Mouse (Mus musculus): ENCODE measurements at regions not wholly inside any gene's neighbourhood (a gene's known extent, or its start where the extent isn't known, plus 50 kb on each side); places are given as distances from the start of the nearest gene placed in this dataset.
"Not testable (repeated sequence)": the region's sequence is repeated elsewhere in the genome, so short reads cannot be mapped to it uniquely, and the experiment has no call there.

DNA sequence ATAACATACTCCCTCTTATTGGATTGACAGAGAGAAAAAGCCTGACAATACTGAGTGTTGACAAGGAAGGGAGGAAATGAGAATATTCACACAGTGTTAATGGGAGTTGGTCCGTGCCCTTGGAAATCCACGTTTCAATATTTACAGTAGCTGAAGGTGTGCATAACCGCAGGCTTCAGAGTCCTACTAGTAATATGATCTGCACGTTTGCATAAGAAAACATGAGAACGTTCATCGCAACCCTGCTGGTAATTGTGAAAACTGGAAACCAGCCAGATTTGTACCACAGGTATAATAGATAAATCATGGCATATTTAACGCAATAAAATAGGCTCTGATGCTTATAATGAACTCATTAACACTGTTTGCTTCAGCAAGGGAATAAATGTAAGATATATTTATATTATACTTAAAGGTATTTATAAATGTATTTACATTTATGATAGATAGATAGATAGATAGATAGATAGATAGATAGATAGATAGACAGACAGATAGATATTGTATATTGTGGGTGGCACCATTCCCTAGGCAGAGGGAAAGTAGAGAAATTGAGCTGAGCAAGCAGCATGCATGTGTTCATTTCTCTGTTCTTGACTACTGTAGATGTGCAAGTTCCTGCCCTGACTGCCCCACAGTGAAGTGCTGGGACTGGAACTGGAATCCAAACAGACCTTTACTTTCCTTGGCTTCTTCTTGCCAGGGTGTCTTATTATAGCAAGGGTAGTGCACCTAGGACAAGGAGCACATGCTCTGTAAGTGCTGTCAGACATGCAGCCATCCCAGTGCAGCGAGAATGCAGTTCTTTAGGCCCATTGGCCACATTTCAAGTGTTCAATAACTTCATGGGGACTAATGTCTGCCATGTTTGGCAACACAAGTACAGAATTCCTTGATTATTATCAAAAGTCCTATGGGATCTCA lies 117.6 kb upstream of the Cpm start:
- no peak for DNase-seq

DNA sequence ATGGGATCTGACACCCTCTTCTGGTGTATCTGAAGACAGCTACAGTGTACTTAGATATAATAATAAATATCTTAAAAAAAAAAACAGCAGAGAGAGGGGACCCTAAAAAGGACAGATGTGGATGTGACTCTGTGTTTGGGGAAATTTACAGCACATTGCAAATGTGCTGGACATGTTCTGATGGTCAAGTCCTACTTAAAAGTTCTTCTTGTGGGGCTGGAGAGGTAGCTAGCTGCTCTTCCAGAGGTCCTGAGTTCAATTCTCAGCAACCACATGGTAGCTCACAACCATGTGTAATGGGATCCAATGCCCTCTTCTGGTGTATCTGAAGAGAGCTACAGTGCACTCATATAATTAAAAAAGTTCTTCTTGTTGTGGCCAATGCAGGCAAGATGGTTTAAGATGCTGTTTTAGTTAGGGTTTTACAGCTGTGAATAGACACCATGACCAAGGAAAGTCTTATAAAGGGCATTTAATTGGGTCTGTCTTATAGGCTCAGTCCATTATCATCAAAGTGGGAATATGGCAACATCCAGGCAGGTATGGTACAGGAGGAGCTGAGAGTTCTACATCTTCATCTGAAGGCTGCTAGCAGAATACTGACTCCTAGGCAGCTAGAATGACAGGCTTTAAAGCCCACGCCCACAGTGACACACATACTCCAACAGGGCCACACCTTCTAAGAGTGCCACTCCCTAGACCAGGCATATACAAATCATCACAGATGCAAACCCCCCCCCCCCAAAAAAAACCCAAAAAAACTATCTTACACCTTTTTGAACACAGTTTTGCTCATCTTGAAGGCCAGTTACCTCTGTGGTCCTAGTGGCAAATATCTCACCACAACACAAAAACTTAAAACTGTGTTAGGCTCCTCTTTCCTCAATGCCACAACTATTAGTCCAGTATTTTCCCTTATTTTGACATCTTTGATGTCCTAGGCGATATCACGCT lies 118.5 kb upstream of the Cpm start:
- no peak for DNase-seq

DNA sequence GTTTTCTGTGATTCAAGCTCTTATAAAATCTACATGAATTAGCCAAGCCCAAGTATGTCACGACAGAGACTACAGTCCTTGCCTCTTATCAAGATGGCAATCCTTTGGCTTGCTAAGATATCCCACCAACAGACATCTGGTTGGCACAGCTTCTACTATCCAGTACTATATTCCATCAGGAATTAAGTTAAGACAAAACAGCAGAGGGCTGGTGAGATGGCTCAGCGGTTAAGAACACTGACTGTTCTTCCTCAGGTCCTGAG lies 119.1 kb upstream of the Cpm start:
- no peak for DNase-seq

DNA sequence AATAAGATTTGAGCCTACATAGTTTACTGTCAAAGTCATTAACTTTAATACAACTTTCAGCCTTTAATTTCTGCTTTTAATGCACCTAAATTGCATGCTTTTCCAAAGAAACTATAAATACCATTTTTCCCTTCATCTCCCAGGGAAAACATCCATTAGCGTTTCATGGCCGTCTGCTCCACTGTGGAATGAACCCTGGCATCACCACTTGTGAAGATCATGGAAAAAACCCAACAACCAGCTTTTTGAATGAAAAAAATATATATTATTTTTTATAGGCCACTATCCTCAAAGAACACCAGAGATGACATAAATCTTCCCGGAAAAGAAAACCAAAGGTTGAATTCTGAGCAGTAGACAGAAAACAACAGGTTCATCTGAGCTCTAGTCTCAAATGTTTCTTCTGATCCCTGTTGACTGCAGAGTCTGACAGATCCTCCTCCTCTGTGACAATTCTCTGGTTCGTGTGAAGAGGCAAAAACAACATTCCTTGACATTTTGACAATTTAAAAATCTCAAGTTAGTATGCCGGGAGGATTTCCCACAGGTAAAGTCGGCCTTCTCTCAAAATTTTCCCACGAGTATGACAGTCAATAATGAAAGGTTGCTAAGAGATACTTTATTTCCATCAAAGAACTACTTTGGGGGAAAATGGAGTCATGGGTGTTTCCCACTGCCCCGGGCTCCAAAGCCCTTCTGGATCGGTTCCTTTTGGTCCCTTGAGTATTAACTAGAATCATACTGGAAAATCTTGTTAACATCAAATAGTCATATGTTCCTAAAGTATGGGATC lies 119.7 kb upstream of the Cpm start:
- DNase-seq = no peak

DNA sequence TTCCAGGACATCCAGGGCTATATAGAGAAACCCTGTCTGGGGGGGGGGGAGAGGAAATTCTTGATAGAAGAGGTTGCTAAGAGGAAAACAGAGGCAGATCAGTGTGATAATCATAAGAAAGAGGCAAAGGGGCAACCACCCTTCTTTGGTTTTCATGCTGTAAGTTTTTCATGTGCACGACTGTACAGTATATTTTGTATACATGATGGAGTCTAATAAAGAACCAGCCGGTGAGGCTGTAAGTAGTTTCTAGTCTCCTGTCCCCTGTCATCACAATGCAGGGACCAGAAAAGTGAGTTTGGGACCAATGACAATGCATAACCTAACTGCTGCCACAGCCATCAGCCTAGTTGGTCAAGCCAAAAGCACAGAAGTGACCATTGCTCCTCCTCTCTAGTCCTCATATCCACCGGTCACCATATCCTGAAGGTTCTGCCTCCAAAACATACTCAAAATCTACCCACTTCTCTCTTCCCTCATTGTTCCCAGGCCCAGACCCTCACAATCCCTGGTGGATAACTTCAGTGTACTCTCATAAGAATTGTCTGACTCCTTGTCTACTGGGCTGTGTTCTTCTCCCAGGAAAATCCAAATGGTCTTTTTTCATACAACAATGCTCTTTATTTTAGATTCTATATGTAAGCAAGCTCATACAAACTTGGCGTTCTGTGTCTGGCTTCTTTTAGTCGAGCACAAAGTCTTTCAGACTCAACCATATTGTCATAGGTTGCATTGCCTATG lies 122.9 kb upstream of the Cpm start:
- no peak for DNase-seq

DNA sequence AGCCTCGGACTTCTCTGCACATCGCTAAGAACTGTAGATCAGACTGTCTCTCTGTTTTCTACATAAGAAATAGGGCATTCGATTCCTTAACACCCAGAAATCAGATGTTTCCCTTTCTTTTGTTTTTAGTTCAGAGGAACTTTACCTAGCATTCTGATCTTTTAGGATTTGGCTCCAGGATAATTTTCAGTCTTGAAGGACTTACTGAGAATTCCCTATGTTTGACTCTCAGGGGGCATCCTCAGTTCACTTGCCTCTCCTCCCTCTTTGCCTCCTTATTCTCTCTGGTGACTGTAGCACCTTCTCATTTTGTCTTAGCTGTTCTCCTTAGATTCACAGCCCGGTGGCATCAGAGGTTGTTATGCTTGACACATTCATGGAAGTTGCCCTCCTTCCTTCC lies 123.8 kb upstream of the Cpm start:
- DNase-seq = no peak

DNA sequence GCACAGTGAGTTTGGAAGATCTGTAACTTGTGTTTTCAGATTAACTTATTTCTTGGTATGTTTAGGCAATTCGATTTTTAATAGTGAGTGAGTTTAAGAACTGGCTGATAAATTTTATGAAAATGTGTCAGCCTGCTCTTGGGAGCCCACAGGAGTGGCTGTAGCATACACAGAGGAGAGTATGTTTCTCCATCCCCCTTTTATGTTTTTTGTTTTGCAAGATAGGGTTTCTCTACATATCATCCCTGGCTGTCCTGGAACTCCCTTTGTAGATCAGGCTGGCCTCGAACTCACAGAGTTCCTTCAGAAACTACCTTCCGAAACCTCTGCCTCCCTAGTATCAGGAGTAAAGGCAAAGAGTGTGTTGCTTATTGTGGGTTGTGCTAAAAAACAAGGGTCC lies 124.2 kb upstream of the Cpm start:
- DNase-seq = no peak

DNA sequence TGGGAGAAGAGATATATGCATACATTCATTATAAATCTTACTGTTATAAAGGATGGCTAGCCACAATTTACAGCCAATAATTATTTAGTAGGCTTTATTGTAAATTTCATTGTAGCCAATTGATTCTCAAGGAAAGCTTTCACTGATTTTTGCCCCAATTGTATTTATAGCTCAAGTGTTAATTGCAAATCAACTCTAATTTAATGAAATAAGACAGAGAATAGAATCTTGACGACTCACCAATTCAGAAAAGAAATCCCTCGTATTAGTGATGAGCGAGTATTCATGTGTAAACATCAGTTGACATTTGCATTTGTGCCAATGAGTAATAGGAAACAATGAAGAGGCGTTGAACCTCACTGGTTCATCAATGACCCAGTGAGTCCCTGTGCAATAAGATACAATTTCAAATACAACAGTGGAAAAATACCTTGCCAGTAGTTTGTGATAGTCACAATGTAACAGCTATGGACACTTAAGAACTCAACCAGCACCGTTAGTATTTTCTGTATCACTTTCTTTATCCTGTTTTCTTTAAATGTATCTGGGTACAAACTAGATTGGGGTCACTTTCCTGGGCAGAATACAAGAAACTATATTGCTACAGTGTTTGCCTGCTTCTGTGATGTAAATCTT lies 124.6 kb upstream of the Cpsf6 start:
- no peak for DNase-seq

DNA sequence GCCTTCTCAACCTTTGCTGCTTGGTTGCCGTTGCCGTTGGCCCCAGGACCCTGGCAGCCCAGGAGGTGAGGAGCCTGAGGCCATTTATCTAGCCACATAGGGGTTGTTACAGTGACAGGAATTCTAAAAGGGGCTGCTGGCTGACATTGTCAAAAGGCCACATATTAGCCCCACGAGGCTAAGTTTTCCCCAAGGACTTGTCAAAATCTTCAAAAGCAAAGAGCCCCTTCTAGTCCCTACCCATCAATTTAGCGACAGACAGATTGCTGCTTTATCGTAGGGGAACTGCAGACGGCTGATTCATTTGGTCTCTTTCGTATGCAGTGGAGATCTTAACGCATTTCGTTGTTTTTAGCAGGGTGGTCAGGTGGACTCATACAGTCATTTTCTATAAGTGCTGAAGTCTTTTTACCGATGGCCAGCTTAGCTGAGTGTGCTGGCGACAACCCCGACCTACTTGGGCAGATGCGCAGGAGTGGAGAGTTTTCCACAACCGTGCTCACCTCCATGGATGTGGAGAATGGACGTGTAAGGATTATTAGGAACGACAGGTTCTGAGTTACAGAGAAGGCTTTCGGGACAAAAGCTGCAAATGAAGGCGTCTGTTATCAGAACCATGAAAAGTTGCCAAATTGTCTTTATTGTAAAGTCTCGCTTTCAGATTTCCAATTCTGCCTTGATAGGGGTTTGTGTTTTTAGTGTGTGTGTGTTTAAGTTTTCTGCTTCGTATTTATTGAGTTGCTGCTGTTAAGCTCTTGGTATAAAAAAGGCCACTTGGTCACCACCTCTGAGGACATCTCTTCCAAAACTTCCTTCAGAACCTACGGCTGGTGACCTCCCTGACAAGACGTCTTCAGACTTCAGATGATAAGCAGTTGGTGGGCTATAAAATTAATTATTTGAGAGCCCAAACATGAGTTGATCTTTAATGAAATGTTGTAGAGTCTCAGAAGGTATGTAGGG lies 123.7 kb upstream of the Cpsf6 start:
- no peak for DNase-seq

DNA sequence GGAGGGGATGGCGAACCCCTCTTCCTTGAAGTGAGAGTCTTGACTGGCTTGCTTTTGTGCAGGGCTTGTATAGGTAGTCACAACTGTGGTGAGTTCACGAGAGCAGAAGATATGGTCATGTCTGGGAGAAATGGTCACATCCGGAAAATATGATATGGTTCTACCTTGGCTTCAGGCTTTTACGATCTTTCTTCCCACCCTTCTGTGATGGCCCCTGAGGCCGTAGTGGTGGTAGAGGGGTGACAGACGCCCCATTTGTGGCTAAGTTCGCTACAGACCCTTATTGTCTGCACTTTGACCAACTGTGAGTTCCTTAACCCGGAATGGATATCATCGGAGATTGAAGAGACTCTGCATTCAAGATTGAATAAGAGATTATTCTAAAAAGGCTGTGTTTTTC lies 122.9 kb upstream of the Cpsf6 start:
- DNase-seq = no peak

DNA sequence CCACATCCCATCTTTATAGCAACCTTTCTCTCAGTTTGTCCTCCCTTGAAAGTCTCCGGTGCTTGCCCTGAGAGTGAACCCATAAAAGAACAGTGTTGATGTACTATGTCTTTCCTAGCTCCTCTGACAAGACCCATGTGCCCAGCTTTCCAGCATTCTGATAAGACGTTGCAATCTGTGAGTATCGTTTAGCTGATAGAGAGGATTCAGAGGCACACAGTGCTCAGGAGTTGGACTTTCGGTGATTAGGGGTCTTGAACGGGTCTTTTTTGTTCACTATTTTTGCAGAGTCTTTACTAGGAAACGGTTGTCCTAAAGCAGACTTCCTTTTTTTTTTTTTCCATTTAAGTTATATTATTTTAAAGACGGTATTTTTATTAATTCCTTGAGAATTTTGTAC lies 122.3 kb upstream of the Cpsf6 start:
- DNase-seq = no peak

DNA sequence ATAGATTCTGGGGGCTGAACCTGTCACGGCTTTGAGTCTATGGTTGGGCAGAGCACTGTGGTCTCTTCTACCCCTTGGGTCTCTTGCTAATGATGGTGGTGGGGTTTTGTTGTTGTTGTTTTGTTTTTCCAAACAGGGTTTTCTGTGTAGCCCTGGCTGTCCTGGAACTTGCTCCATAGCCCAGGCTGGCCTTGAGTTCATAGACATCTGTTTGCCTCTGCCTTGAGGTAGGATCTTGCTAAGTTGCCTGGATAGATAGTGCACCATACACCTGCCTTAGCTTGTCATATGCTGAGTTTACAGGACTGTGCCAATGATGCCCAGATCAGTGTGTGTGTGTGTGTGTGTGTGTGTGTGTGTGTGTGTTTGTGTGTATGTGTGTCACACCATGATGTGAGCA lies 121.6 kb upstream of the Cpsf6 start:
- DNase-seq = no peak

DNA sequence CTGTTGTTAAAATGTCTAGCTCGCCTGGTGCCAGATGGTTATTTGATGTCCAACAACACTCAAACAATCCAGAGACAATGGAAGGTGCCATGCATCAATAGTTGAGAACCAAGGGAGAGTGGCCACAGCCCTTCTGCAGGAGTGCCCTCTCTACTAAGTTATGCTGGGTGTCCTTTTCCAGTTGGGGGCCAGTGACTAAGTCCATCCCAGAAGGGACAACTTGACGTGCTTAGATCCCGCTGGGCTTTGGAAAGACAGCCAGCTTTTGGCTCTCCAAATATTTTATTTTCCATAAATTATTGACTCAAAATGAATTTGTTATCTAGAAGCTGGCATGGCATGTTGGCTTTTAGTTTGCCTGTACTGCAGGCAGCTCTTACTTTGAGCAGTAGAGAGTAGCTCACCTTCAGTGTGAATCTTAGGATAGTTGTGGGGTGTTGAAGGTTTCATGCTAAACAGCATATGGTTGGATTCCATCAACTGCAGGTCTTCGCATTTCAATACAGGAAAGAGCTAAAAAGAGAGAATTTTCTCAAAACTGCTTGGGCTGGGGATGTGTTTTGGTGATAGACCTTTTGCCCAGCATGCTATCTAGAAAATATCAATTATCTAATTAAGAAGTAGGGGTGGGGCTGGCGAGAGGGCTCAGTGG lies 120.8 kb upstream of the Cpsf6 start:
- DNase-seq = no peak

DNA sequence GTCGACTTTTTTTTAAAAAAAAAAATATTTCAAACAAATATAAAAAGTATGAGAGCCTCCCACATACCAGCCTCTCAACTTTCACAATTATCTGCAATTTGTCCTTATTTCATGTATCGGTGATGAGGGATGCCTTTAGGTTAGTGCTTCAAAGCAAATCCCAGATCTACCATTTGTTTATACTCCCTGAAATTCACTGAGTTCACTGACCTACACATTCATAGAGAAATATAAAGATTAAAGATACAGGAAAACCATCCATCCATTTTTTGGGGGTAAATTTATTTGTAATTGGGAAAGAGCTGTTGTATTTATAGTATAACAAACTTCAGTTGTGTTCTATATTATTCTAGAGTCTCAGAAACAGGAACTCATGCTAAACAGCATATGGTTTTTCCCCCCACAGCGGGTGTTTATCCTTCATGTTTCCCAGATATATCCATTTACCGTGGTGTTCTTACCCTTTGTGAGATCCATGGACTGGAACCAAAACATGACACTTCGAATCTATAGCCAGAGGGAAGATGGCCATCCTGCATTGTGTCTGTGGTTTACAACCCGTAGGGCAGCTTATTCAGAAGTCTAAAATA lies 120.1 kb upstream of the Cpsf6 start:
- DNase-seq = no peak

DNA sequence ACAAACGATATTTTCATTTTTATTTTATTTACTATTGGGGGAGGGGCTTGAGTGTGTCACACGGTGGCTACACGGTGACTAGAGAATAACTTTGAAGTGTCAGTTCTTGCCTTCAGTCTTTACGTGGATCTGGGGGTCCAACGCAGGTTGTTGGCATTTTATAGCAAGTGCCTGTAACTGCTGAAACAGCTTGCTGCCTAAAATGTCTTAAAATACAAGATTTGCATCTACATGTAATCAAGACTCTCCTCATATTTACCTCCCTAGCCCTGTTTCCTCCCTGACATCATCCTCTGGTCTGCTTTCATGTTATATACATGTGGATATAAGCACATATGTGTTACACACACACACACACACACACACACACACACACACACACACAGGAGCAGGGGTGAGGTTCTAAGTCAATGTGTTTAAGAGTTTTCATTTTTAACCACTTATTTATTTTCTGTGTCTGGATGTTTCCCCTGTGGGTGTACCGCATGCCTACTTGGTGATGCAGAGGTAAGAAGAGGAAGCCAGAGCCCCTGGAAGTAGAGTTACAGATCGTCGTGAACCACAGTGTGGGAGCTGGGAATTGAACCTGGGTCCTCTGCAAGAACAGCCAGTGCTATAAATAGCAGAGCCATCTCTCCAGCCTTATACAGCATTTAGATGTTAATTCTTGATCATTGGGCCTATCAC lies 119.5 kb upstream of the Cpsf6 start:
- no peak for DNase-seq

DNA sequence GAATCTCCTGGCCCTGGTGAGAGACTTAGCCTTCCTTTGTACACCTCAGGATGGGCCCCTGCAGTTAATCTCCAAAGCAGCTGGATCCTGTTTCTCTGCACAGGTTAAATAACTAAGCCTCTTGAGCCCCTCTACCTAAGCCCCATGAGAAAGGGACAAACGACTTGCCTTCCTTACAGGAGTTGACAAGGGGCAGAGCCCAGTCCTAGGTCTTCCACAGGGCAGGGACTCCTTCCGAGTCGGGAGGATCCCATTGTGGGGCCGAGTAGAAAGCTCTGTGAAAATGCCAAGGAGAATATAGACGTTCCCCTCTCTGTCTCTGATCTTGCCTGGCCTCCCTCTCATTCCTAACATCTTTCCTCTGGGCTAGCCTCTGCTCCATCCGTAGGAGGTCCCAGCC lies 118.7 kb upstream of the Cpsf6 start:
- DNase-seq = no peak

DNA sequence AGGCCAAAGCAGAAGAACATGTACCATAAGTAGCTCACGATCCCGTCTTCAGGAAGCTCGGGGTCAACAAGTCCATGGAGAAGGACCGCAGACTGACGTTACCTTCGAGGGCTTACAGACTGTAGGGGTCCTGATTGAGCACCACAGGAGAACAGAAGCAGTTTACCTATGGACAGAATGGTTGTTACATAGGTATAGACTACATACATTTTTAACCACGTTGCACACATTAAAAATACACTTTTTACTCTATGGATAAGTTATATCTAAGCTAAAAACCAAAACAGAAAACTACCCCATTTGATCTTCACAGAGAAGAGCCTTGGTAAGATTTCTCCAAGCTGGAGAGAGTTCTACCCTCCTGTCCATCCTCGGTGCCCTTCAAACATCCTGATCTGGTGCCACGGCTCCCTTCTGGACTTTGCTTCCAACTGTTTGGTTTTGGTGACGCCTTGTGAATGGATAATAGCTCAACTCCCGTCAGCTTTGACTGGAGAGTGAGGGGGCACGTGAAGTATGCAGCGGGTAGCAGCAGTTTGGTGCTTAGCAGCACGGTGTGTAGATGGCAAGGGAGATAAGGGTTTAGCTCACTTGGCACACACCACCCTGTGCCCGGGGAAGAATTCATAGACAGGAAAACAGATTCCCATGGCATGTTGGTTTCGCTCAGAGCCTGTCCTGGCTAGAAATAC lies 117.9 kb upstream of the Cpsf6 start:
- no peak for DNase-seq

DNA sequence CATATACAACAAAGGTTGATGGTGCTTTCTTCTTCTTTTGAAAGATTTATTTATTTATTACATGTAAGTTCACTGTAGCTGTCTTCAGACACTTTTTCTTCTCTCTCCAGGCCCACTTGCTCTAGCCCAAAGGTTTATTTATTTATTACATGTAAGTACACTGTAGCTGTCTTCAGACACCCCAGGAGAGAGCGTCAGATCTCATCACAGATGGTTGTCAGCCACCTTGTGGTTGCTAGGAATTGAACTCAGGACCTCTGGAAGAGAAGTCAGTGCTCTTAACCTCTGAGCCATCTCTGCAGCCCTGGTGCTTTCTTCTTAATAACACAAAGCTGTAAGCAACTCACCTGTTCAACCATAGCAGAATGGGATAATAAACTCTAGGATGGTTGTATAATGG lies 117.3 kb upstream of the Cpsf6 start:
- not testable (repeated sequence) for DNase-seq
